Mouse (Mus musculus) neutrophil, adult 59 days (primary cell): ENCODE results near the gene Chchd4. TPM values are rescaled to one million over a fixed set of nuclear protein-coding genes. Genes with fewer than 3 reads are reported as not detected.

ENCODE experiments used
- total RNA-seq, 2 experiments: library from RNA; stranded (reverse); gene quantifications; 1 replicate in 1 of 2; 2 replicates in 1 of 2; pipeline ENCODE4 v1.2.4; 2023

The Chchd4 gene
- total RNA-seq, result 1 to 10 TPM; 4.0 to 4.4 TPM

DNA sequence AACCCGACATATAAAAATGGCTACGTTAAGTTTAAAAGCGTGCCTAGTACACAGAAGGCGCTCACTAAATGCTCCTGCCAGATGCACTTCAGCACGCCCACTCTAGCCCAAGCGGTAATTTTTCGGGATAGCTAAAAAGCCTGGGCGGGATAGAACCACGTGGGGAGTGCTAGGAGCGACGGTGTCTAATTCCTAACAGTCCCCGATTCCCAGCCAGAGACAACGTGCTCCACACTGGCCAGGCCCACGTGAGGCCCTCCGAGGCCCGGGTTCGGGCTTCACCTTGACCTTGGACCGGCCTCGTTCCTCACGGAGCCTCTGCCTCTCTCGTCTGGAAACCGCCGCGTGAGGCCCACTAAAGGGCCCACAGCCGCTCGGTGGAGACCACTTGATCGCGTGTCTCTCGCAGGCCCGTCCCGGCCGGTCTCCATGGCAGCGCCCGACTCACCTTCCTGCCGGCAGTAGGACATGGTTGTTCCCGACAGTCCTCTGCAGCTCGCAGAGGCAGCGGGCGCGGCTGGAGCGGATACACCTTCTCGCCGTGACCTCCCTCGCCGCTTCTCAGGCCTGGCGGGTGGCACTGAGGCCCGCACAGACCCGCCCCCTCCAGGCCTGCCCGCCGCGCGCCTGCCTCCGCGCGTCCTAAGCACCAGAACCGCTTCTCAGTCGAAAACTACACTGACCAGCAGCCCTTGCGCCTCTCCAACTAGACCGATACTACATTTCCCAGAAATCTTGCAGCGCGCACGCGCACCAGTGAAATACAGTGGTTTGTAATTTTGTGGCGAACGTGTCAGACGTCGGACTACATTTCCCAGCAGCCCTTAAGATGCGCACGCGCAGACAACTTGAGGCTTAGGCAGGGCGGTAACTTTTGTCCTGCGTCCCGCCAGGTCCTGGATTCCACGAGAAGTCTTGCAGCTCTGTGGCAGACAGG lies at the start of gene Chchd4, which contains the start of gene Tmem43:
TSS of gene Chchd4 (minus strand) at position 679 of the 937 bp plus-strand sequence.
TSS of gene Tmem43 (plus strand) at position 836 of the 937 bp plus-strand sequence.

GRCm38 (mm10) chr6:91515545-91516449 lies 42.5 kb upstream of the Chchd4 start, which contains the start of the genes Xpc and Lsm3:
TSS of gene Xpc (minus strand) at chr6:91515888.
TSS of gene Lsm3 (plus strand) at chr6:91515928.

Other genes with a start within 250 kb of the Chchd4 start
- gene Wnt7a, start 62.2 kb downstream of the Chchd4 start, total RNA-seq, result not detected
- 100 to 1,000 TPM; 113 to 117 TPM for gene Tmem43, start 157 bp upstream of the Chchd4 start, total RNA-seq
- gene Xpc, start 42.3 kb upstream of the Chchd4 start, total RNA-seq, result 10 to 100 TPM; 24.1 to 29.2 TPM
- 10 to 100 TPM; 48.2 to 60.1 TPM for gene Lsm3, start 42.4 kb upstream of the Chchd4 start, total RNA-seq
- gene Slc6a6, start 210.5 kb upstream of the Chchd4 start, total RNA-seq, result 100 to 1,000 TPM; 229 to 242 TPM